Mouse (Mus musculus): ENCODE results near the gene Colgalt2. TPM values are rescaled to one million over a fixed set of nuclear protein-coding genes. Genes with fewer than 3 reads are reported as not detected.

Colgalt2 gene
- polyA plus RNA-seq, 1 experiment from 2014 or later: 1.0 TPM

- Histone ChIP-seq H3K4me2 (no peak overlapping the region), H3K4me3 (no peak overlapping the region), H3K4me1 (0 out of 2 replicates have a peak, but pooled peaks cover under 1% of the 10 kb centered on the region), H3K9ac (no peak overlapping the region), H3K9me3 (no peaks in the 10 kb centered on the region), H3K27me3 (no peaks in the 10 kb centered on the region), H3K27ac (no peak overlapping the region), H3K36me3 (peaks cover 47% of the 10 kb centered on the region)
- WGBS: 70% methylated on average over 2 of the region's 2 CpGs
- ATAC-seq (ENCODE audit: borderline replicate concordance, extremely low read depth, low FRiP score, low TSS enrichment): no peak
Measured at GRCm38 (mm10) chr1:152543449-152544159, 144.0 kb downstream of the Colgalt2 start.

GRCm38 (mm10) chr1:152549061-152549738 lies 149.6 kb downstream of the Colgalt2 start:
- WGBS: 45% methylated on average over 13 of the region's 13 CpGs
- Histone ChIP-seq H3K9ac (no peak overlapping the region), H3K36me3 (peaks cover 16% of the 10 kb centered on the region), H3K4me1 (peaks cover 27% of the 10 kb centered on the region), H3K9me3 (no peaks in the 10 kb centered on the region), H3K4me3 (no peak overlapping the region), H3K4me2 (no peak overlapping the region), H3K27ac (peak overlapping the region; percentile 62), H3K27me3 (no peaks in the 10 kb centered on the region)
- peak; percentile 70; the same call in 1 of the 2 replicates for ATAC-seq (ENCODE audit: borderline replicate concordance, extremely low read depth, low FRiP score, low TSS enrichment)

GRCm38 (mm10) chr1:152550544-152550943 lies 150.9 kb downstream of the Colgalt2 start:
- 44% methylated on average over 2 of the region's 2 CpGs for WGBS
- Histone ChIP-seq H3K4me3 (no peak overlapping the region), H3K4me1 (peaks cover 29% of the 10 kb centered on the region), H3K9ac (no peak overlapping the region), H3K27ac (peak overlapping the region; percentile 62), H3K27me3 (no peaks in the 10 kb centered on the region), H3K36me3 (peaks cover 11% of the 10 kb centered on the region; the same call in 1 of the 2 replicates), H3K9me3 (no peaks in the 10 kb centered on the region), H3K4me2 (no peak overlapping the region)
- no peak for ATAC-seq (ENCODE audit: borderline replicate concordance, extremely low read depth, low FRiP score, low TSS enrichment)

- H3K4me1 ChIP-seq: peaks cover 33% of the 10 kb centered on the region
- no peak overlapping the region for H3K9ac ChIP-seq
- 47% methylated on average over 3 of the region's 3 CpGs for WGBS
- H3K27ac ChIP-seq: peak overlapping the region; percentile 62
- no peak for ATAC-seq (ENCODE audit: borderline replicate concordance, extremely low read depth, low FRiP score, low TSS enrichment)
- H3K4me3 ChIP-seq: no peak overlapping the region
- H3K9me3 ChIP-seq: no peaks in the 10 kb centered on the region
- peaks cover 11% of the 10 kb centered on the region; the same call in 1 of the 2 replicates for H3K36me3 ChIP-seq
- no peak overlapping the region for H3K4me2 ChIP-seq
- no peaks in the 10 kb centered on the region for H3K27me3 ChIP-seq
Measured at GRCm38 (mm10) chr1:152550973-152551372, 151.3 kb downstream of the Colgalt2 start.

DNA sequence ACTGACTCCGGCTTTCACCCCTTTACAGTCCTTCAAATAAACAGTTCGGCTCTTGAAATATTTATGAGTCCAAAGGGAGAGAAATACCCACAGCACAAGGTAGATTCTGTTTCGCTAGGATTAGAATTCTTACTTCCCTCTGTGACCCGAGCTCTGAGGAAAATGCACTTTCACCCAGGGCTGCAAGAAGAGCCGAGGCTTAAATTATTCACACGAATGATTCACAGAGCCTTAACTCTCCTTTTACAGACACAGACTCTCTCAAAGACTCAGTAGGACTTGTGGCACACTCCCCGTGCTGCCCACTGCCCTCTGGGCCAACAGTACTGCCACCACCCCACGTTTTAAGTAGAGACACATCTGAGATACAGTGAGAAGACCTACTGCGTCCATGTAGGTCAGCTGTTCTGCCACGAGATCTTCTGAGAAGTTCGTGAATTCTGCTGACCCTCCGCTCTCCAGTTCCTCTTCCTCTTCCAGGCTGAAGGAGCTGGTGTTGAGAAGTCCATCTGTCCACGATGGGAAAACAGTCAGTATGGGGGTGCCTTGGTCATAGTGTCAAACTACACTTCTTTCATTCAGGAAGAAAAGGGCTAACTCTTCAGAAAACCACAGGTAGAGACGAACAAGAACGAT lies 154.4 kb downstream of the Colgalt2 start:
- Histone ChIP-seq H3K4me3 (no peak overlapping the region), H3K9ac (no peak overlapping the region), H3K27me3 (no peaks in the 10 kb centered on the region), H3K27ac (no peak overlapping the region), H3K4me1 (peaks cover 42% of the 10 kb centered on the region), H3K4me2 (no peak overlapping the region), H3K9me3 (no peaks in the 10 kb centered on the region), H3K36me3 (no peaks in the 10 kb centered on the region; the same call in 1 of the 2 replicates)
- 82% methylated on average over 15 of the region's 15 CpGs for WGBS
- ATAC-seq (ENCODE audit: borderline replicate concordance, extremely low read depth, low FRiP score, low TSS enrichment): no peak

DNA sequence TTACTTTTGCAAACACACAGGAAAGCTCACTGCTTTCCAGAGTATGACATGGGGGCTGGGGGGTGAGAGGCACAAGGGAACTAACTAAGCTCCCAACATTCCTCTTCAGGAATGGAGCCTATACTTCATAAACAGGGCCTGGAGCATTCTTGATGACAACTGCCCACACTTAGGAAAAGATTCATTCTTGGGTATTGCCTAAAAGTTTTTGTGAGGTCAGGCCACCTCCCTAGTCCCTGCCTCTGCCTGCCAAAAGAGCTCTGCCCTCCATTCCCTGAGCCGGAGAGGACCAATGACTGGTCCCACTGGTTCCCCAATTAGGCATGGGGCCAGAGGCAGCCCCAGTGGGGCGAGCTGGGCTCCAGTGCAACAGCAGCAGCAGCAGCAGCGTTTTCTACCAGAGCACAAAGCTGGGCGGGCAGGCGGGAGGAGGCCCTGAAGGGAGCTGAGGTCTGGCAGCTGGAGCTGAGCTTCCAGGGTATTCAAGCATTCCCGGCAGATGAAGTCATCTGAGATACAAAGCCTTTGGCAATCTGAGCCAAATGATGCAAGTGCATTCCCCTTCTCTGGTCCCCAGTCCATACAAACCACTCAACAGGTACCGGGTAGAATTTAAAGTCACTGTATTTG lies 156.4 kb downstream of the Colgalt2 start:
- WGBS: 5% methylated on average over 7 of the region's 7 CpGs
- Histone ChIP-seq H3K27ac (peak overlapping the region; percentile 93), H3K9me3 (no peaks in the 10 kb centered on the region), H3K36me3 (no peaks in the 10 kb centered on the region; the same call in 1 of the 2 replicates), H3K9ac (0 out of 2 replicates have a peak overlapping the region, but pooled peaks have one; percentile 0), H3K4me2 (0 out of 2 replicates have a peak overlapping the region, but pooled peaks have one; percentile 12), H3K27me3 (no peaks in the 10 kb centered on the region), H3K4me3 (no peak overlapping the region), H3K4me1 (peaks cover 31% of the 10 kb centered on the region)
- peak; percentile 89 for ATAC-seq (ENCODE audit: borderline replicate concordance, extremely low read depth, low FRiP score, low TSS enrichment)

- WGBS: 38% methylated on average over 14 of the region's 14 CpGs
- 0 out of 2 replicates have a peak overlapping the region, but pooled peaks have one; percentile 12 for H3K4me2 ChIP-seq
- ATAC-seq (ENCODE audit: borderline replicate concordance, extremely low read depth, low FRiP score, low TSS enrichment): peak; percentile 44; the same call in 1 of the 2 replicates
Measured at GRCm38 (mm10) chr1:152556576-152557281, 157.1 kb downstream of the Colgalt2 start.

More at GRCm38 (mm10) chr1:152556576-152557281, 157.1 kb downstream of the Colgalt2 start:
- Histone ChIP-seq H3K36me3 (no peaks in the 10 kb centered on the region; the same call in 1 of the 2 replicates), H3K4me1 (peaks cover 28% of the 10 kb centered on the region), H3K27ac (peak overlapping the region; percentile 93), H3K4me3 (no peak overlapping the region), H3K9me3 (no peaks in the 10 kb centered on the region), H3K27me3 (no peaks in the 10 kb centered on the region), H3K9ac (no peak overlapping the region)

Other genes with a start within 250 kb of the Colgalt2 start
- gene Tsen15, start 13.1 kb upstream of the Colgalt2 start, polyA plus RNA-seq (2015; fragmentation: Nextera tagmentation; extraction: Ambion mirVana): 80.2 and 82.4 TPM in 2 replicates